Mouse (Mus musculus) G1E (cell line): ENCODE results near the gene Rgl3. TPM values are rescaled to one million over a fixed set of nuclear protein-coding genes. Genes with fewer than 3 reads are reported as not detected.

Experiments
- ATAC-seq: 2 replicates; pipeline ENCODE4 v1.8.0; 2016; ENCODE audit warnings: mild to moderate bottlenecking; ENCODE audit not compliant: insufficient number of reproducible peaks, poor library complexity, low FRiP score, severe bottlenecking; ENCODE audit errors: extremely low read depth
- DNase-seq: peaks from one replicate; pipeline ENCODE4 v3.0.0; 2012; ENCODE audit warnings: low spot score
- H3K27me3 ChIP-seq: 2 replicates; pipeline ENCODE4 v1.6.1; 2012; ENCODE audit warnings: mild to moderate bottlenecking, low read length, inconsistent platforms; ENCODE audit not compliant: insufficient read depth
- H3K36me3 ChIP-seq: replicated peaks from 2 replicates; pipeline ENCODE3; 2012; ENCODE audit warnings: mild to moderate bottlenecking, inconsistent platforms
- H3K4me1 ChIP-seq: 2 replicates; pipeline ENCODE4 v1.6.1; 2012; ENCODE audit warnings: low read depth, low read length, inconsistent platforms, mixed read lengths; ENCODE audit not compliant: insufficient read depth
- H3K4me3 ChIP-seq: 2 replicates; pipeline ENCODE4 v1.5.1; 2012; ENCODE audit warnings: low read depth, mild to moderate bottlenecking, inconsistent platforms, low read length, moderate library complexity, mixed read lengths
- H3K9me3 ChIP-seq: replicated peaks from 2 replicates; pipeline ENCODE4 v1.6.1; 2012; ENCODE audit warnings: inconsistent platforms
- CTCF ChIP-seq: IDR thresholded peaks from 2 replicates; pipeline ENCODE4 v1.5.1; 2012; ENCODE audit warnings: low read depth, low read length, inconsistent platforms, mixed read lengths
- GATA1 ChIP-seq: IDR thresholded peaks from 2 replicates; pipeline ENCODE4 v1.6.1; 2012; ENCODE audit warnings: borderline replicate concordance, low read length, inconsistent platforms, mixed read lengths
- GATA2 ChIP-seq: IDR thresholded peaks from 2 replicates; pipeline ENCODE4 v1.6.1; 2012; ENCODE audit warnings: low read depth, low read length, inconsistent platforms, borderline replicate concordance
- POLR2AphosphoS5 ChIP-seq: IDR thresholded peaks from 2 replicates; pipeline ENCODE4 v1.6.1; 2012; ENCODE audit warnings: low read depth, low read length, inconsistent platforms; ENCODE audit not compliant: insufficient replicate concordance
- TAL1 ChIP-seq: conservative IDR thresholded peaks from 2 replicates; pipeline ENCODE4 v1.6.1; 2012; ENCODE audit warnings: low read depth, low read length, inconsistent platforms, mixed read lengths
- polyA plus RNA-seq: library from polyadenylated mRNA; stranded (reverse); fragments of >175 nt; gene quantifications from 2 replicates; pipeline ENCODE4 v1.2.3, GENCODE M21; 2012
- total RNA-seq, 2 experiments: library from RNA; stranded (forward) in 1 of 2; stranded (reverse) in 1 of 2; fragments of 200-1000 nt in 1 of 2; fragments of >200 nt in 1 of 2; fragmentation: Nextera tagmentation in 1 of 2; gene quantifications; 2 replicates each; pipeline ENCODE4 v1.2.3; 2014 to 2017

Gene Rgl3
- total and polyA plus RNA-seq, 3 experiments, result 0.05 TPM; not detected in 2

DNA sequence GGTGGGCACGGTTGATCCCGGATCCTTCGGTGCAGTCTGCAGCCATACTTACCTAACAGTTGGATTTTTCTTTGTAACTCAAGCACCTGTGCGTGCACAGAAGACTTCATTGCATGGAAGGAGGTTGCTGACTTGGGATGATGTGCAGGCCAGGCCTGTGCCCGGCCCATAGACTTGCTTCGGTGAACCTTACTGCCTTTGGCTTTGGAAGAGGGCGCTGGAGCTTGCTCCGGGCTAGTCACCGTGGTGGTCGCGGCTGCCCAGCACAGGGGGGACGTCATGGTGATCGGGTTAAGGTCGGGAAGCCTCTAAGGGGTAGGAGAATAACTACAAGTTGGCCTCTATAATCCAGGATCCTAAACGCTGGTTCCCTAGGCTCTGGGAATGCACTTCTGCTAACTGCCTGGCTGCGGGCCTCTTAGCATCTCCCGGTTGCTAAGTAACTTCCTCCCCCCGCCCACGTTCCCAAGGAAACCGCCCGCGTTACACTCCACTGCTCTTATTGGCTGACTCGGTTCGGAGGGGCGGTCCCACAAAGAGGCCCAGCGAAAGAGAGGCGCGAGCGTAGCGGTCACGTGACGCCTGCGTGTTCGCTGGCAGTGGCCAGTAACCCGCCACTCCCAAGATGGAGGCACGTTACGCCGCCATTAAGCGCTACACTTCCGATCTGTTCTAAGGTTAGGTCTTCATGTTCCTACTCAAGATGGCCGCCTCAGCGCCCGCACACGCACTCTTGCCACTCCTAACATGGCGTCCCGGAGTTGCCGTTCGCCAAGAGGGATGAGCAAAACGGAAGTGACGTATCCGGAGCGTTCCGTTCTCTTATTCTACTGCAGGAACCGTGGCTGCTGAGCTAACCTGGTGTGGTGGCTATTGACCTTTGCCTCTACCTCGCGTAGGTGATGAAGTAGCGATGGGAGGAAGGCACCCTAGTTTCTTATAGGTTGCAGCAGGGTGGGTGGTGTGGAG, 13.2 kb upstream of the Rgl3 start, which contains the start of the genes Ccdc151 and Prkcsh:
TSS of gene Ccdc151 (minus strand) at position 441 of the 969 bp plus-strand sequence.
TSS of gene Prkcsh (plus strand) at position 613 of the 969 bp plus-strand sequence.
- Histone ChIP-seq H3K27me3 (peaks cover 17% of the 10 kb centered on the region), H3K36me3 (peaks cover 40% of the 10 kb centered on the region), H3K4me3 (peak within 1 kb of the TSS; percentile 79), H3K9me3 (no peaks in the 10 kb centered on the region), H3K4me1 (peaks cover 44% of the 10 kb centered on the region)
- ATAC-seq (peak; percentile 93), DNase-seq (peak; percentile 99)
- TF ChIP-seq CTCF, result no peak
- TF ChIP-seq POLR2AphosphoS5, result no peak
- TF ChIP-seq TAL1, result no peak
- TF ChIP-seq GATA2, result no peak
- no peak for TF ChIP-seq GATA1

- DNase-seq, result no peak
These were observed 12.4 kb upstream of the Rgl3 start for GRCm38 (mm10) chr9:22001633-22002032.

GRCm38 (mm10) chr9:22000296-22000695, 11.1 kb upstream of the Rgl3 start:
- TF ChIP-seq GATA2 (no peak), TAL1 (no peak), POLR2AphosphoS5 (no peak), CTCF (no peak), GATA1 (no peak)

More at GRCm38 (mm10) chr9:22001633-22002032, 12.4 kb upstream of the Rgl3 start:
- Histone ChIP-seq H3K4me1 (peaks cover 40% of the 10 kb centered on the region), H3K27me3 (peaks cover 18% of the 10 kb centered on the region), H3K4me3 (no peak overlapping the region), H3K36me3 (peaks cover 32% of the 10 kb centered on the region), H3K9me3 (no peaks in the 10 kb centered on the region)
- TF ChIP-seq GATA1, result no peak
- TF ChIP-seq POLR2AphosphoS5, result no peak
- TF ChIP-seq CTCF, result no peak
- TF ChIP-seq GATA2, result no peak
- TF ChIP-seq TAL1, result no peak
- ATAC-seq, result no peak

GRCm38 (mm10) chr9:21996178-21996867, 7.1 kb upstream of the Rgl3 start:
- Histone ChIP-seq H3K4me1 (peaks cover 2% of the 10 kb centered on the region; the same call in 1 of the 2 replicates), H3K9me3 (no peaks in the 10 kb centered on the region), H3K4me3 (no peak overlapping the region), H3K27me3 (peaks cover 51% of the 10 kb centered on the region), H3K36me3 (no peaks in the 10 kb centered on the region)
- ATAC-seq (no peak), DNase-seq (no peak)
- TF ChIP-seq GATA1, result no peak
- TF ChIP-seq GATA2, result no peak
- TF ChIP-seq TAL1, result no peak
- no peak for TF ChIP-seq CTCF
- TF ChIP-seq POLR2AphosphoS5, result no peak

More at GRCm38 (mm10) chr9:22000296-22000695, 11.1 kb upstream of the Rgl3 start:
- H3K9me3 ChIP-seq, result no peaks in the 10 kb centered on the region
- ATAC-seq (no peak), DNase-seq (no peak)
- H3K27me3 ChIP-seq, result peaks cover 20% of the 10 kb centered on the region
- no peak overlapping the region for H3K4me3 ChIP-seq
- peaks cover 18% of the 10 kb centered on the region for H3K36me3 ChIP-seq
- peaks cover 28% of the 10 kb centered on the region for H3K4me1 ChIP-seq

DNA sequence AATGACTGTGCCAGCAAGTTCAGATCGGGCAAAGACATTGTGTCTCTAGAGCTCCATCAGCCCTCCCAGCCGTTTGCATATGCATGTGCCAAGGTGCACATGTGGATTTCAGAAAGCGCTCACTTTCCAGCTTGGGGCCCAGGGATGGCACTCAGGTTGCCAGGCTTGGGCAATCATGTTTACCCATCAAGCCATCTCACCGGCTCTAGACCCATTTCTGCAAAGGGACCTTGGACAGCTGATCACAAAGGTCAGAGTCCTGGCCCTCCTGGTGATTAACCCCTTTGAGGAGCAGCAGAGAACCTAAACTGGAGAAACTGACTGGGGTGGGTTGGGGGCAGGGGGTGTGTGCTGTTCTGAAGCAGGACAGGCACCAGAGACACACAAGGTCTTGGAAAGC, 3.0 kb upstream of the Rgl3 start:
- ATAC-seq, result no peak
- peaks cover 2% of the 10 kb centered on the region; the same call in 1 of the 2 replicates for H3K4me1 ChIP-seq
- H3K27me3 ChIP-seq, result peaks cover 74% of the 10 kb centered on the region
- no peak for DNase-seq
- no peaks in the 10 kb centered on the region for H3K36me3 ChIP-seq
- H3K9me3 ChIP-seq, result no peaks in the 10 kb centered on the region
- no peak overlapping the region for H3K4me3 ChIP-seq
- no peak for TF ChIP-seq CTCF
- no peak for TF ChIP-seq POLR2AphosphoS5
- no peak for TF ChIP-seq TAL1
- no peak for TF ChIP-seq GATA1
- TF ChIP-seq GATA2, result no peak
